Mouse (Mus musculus): Measurements from ENCODE around the gene Gipc2.

DNA sequence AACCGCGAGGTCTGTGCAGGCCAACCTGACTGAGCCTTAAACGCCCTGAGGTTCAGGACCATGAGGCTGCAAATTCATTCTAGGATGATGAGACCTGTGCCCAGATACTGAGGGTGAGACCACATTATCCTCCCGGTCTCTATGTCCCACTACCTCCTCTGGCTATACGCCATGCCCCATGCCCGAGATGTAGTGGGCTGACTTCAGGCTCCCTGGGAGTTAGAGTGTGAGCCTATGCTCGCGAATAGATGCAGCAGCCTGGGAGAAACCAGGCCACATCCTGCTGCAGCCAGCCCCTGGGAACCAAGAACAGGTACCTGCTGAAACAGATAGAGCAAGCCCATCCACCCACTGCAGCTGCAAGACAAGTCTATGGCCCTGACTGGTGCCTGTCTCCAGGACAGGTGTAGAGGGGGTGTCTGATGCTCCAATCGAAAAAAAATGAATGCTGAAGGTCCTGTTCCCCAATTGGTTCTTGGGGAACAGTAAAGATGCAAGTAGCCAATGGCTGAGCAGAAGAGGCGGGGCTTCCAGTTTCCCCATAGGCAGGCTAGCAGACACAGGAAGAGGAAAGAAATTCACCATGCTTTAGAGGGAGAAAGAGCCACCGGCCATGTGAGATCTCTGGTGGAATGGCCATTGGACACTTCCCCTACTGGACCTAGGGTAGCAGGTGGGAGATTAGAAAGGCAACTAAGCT lies 65.8 kb downstream of the Gipc2 start:
- TF ChIP-seq POLR2A (IDR thresholded peaks at IDR 0.05; ENCODE audit: extremely low read depth, insufficient read depth, low read length) (no peak), CTCF (IDR thresholded peaks at IDR 0.05; ENCODE audit: extremely low read depth, insufficient read depth, low read length) (no peak)
